Comparison of ENCODE assay signal across 28 mouse cellular contexts in genomic region chr5:25368420-25368819, GRCm38 (mm10).
"Had no signal": no experiment of that assay in that cellular context is flagged by ENCODE, and none has a peak within 500 bp of the region (broad histone marks: within the 10 kb centered on the region; RNA-seq: fewer than 3 reads in every experiment).

No protein-coding gene starts in this region.

- H3K9ac ChIP-seq: limb, embryonic 12.5 days; limb, embryonic 13.5 days; limb, embryonic 15.5 days; liver, embryonic 12.5 days; liver, embryonic 13.5 days; liver, embryonic 14.5 days; liver, embryonic 15.5 days; liver, postnatal 0 days; lung, embryonic 14.5 days; lung, embryonic 15.5 days; midbrain, embryonic 12.5 days; midbrain, embryonic 13.5 days; midbrain, embryonic 15.5 days; neural tube, embryonic 12.5 days had no signal

- H3K27ac ChIP-seq: limb, embryonic 10.5 days; limb, embryonic 12.5 days; limb, embryonic 13.5 days; limb, embryonic 15.5 days; liver, embryonic 12.5 days; liver, embryonic 13.5 days; liver, embryonic 14.5 days; liver, embryonic 15.5 days; lung, embryonic 15.5 days; macrophage; midbrain, embryonic 10.5 days; midbrain, embryonic 12.5 days; midbrain, embryonic 13.5 days; midbrain, embryonic 15.5 days; neural tube, embryonic 12.5 days had no signal

- H3K27me3 ChIP-seq: limb, embryonic 12.5 days; limb, embryonic 13.5 days; limb, embryonic 15.5 days; liver, embryonic 12.5 days; liver, embryonic 13.5 days; liver, embryonic 15.5 days; lung, embryonic 15.5 days; megakaryocyte, embryonic 14.5 days; midbrain, embryonic 12.5 days; midbrain, embryonic 13.5 days; midbrain, embryonic 15.5 days; neural tube, embryonic 12.5 days had no signal

- H3K4me3 ChIP-seq: limb, embryonic 10.5 days; limb, embryonic 12.5 days; limb, embryonic 13.5 days; limb, embryonic 15.5 days; liver, embryonic 12.5 days; liver, embryonic 13.5 days; liver, embryonic 15.5 days; lung, embryonic 15.5 days; megakaryocyte, embryonic 14.5 days; midbrain, embryonic 10.5 days; midbrain, embryonic 12.5 days; midbrain, embryonic 13.5 days; midbrain, embryonic 15.5 days; myocyte; neural tube, embryonic 12.5 days had no signal

- H3K36me3 ChIP-seq: midbrain, embryonic 15.5 days had no signal

- H3K4me1 ChIP-seq: limb, embryonic 10.5 days; limb, embryonic 12.5 days; limb, embryonic 13.5 days; limb, embryonic 15.5 days; liver, embryonic 12.5 days; liver, embryonic 13.5 days; liver, embryonic 15.5 days; lung, embryonic 15.5 days; midbrain, embryonic 10.5 days; midbrain, embryonic 12.5 days; midbrain, embryonic 13.5 days; midbrain, embryonic 15.5 days; neural tube, embryonic 12.5 days had no signal

- H3K9me3 ChIP-seq: limb, embryonic 10.5 days; limb, embryonic 12.5 days; limb, embryonic 13.5 days; limb, embryonic 15.5 days; liver, embryonic 12.5 days; liver, embryonic 13.5 days; liver, embryonic 15.5 days; lung, embryonic 15.5 days; megakaryocyte, embryonic 14.5 days; midbrain, embryonic 10.5 days; midbrain, embryonic 12.5 days; midbrain, embryonic 13.5 days; midbrain, embryonic 15.5 days; neural tube, embryonic 12.5 days had no signal

- DNase-seq: left cerebral cortex, postnatal 4 days; liver; liver, embryonic 13.5 days; liver, postnatal 0 days; lung, adult 18-20 months; lung, adult 2 months; lung, embryonic 14.5 days; lung, postnatal 10 days; lung, postnatal 14 days; lung, postnatal 36 days; lung, postnatal 4 days; midbrain, embryonic 14.5 days had no signal
